Mouse (Mus musculus): Measurements from ENCODE around the gene Zc3h14. TPM values are rescaled to one million over a fixed set of nuclear protein-coding genes. Genes with fewer than 3 reads are reported as not detected.

Zc3h14 gene
- total and polyA plus RNA-seq, 3 experiments = 74.9 to 429 (median 88.5) TPM

GRCm38 (mm10) chr12:98714757-98715156 is 32.0 kb upstream of the Zc3h14 start:
- H3K9ac ChIP-seq (ENCODE audit: control insufficient read depth, low read depth, low read length, poor library complexity, severe bottlenecking) = no peak overlapping the region
- H3K27ac ChIP-seq (ENCODE audit: control insufficient read depth, low read depth, low read length) = no peak overlapping the region
- no peaks in the 10 kb centered on the region for H3K79me2 ChIP-seq (ENCODE audit: control insufficient read depth, insufficient read depth, low read length, poor library complexity)
- no peak for DNase-seq (ENCODE audit: low read depth, low spot score)
- H3K9me3 ChIP-seq (replicated peaks; ENCODE audit: insufficient read depth, low read length) = no peaks in the 10 kb centered on the region
- H3K36me3 ChIP-seq (ENCODE audit: control insufficient read depth in 1 of 2, insufficient read depth in 2 of 2, low read length in 2 of 2) = no peaks in the 10 kb centered on the region
- H3K4me1 ChIP-seq (ENCODE audit: control insufficient read depth in 1 of 2, insufficient read depth in 2 of 2, low read length in 2 of 2) = no peaks in the 10 kb centered on the region
- no peak overlapping the region for H3K4me3 ChIP-seq (ENCODE audit: control insufficient read depth in 1 of 2, insufficient read depth in 1 of 2, low read depth in 2 of 2, low read length in 2 of 2)
- no peaks in the 10 kb centered on the region for H3K27me3 ChIP-seq (ENCODE audit: control insufficient read depth in 1 of 2, insufficient read depth in 2 of 2, low read length in 2 of 2)
- no peak for TF ChIP-seq CHD2 (IDR thresholded peaks at IDR 0.05; ENCODE audit: low read length)
- no peak for TF ChIP-seq ETS1 (IDR thresholded peaks at IDR 0.05; ENCODE audit: low read depth, low read length)
- TF ChIP-seq SIN3A (IDR thresholded peaks at IDR 0.05; ENCODE audit: low read length) = no peak
- no peak for TF ChIP-seq MYB (IDR thresholded peaks at IDR 0.05; ENCODE audit: low read depth, low read length)
- no peak for TF ChIP-seq EP300 (IDR thresholded peaks at IDR 0.05; ENCODE audit: low read depth in 1 of 2, low read length in 2 of 2)
- no peak for TF ChIP-seq CHD1 (IDR thresholded peaks at IDR 0.05; ENCODE audit: low read depth, low read length)
- TF ChIP-seq POLR2AphosphoS2 (IDR thresholded peaks at IDR 0.05; ENCODE audit: low read length) = no peak
- TF ChIP-seq HCFC1 (IDR thresholded peaks at IDR 0.05; ENCODE audit: low read depth, low read length) = no peak
- no peak for TF ChIP-seq CTCF (IDR thresholded peaks at IDR 0.05 in 2 of 3, conservative IDR thresholded peaks at IDR 0.05 in 1 of 3; ENCODE audit: control insufficient read depth in 1 of 3, insufficient read depth in 1 of 3, low read depth in 2 of 3, low read length in 3 of 3, poor library complexity in 1 of 3, severe bottlenecking in 1 of 3)
- no peak for TF ChIP-seq GATA1 (IDR thresholded peaks at IDR 0.05; ENCODE audit: low read depth, low read length)

GRCm38 (mm10) chr12:98716142-98716541 is 30.6 kb upstream of the Zc3h14 start:
- Histone ChIP-seq H3K9ac (ENCODE audit: control insufficient read depth, low read depth, low read length, poor library complexity, severe bottlenecking) (no peak overlapping the region), H3K4me3 (ENCODE audit: control insufficient read depth in 1 of 2, insufficient read depth in 1 of 2, low read depth in 2 of 2, low read length in 2 of 2) (no peak overlapping the region)
- no peak for DNase-seq (ENCODE audit: low read depth, low spot score)

DNA sequence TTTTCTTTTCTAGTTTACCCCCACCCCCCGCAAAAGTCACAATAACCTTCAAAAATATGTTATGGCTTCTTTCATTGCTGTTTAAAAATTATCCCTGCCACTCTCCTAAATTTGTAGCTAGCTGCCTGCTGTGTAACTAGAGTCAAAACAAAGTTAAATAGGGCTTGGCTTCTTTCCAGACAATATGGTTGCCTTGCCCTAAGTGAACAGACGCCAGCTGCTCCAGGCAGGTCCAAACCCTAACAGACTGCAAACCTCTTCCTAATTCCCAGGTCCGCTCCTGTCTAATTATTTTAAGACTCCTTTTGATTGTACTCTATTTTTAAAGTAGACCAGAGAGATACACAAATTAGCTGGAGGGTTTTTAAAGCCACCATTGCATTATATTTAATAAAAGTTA is 26.1 kb upstream of the Zc3h14 start:
- no peaks in the 10 kb centered on the region for H3K27me3 ChIP-seq (ENCODE audit: control insufficient read depth in 1 of 2, insufficient read depth in 2 of 2, low read length in 2 of 2)
- H3K9ac ChIP-seq (ENCODE audit: control insufficient read depth, low read depth, low read length, poor library complexity, severe bottlenecking) = no peak overlapping the region
- H3K4me1 ChIP-seq (ENCODE audit: control insufficient read depth in 1 of 2, insufficient read depth in 2 of 2, low read length in 2 of 2) = no peaks in the 10 kb centered on the region
- no peak overlapping the region for H3K27ac ChIP-seq (ENCODE audit: control insufficient read depth, low read depth, low read length)
- TF ChIP-seq TAL1 (IDR thresholded peaks at IDR 0.05; ENCODE audit: low read length) = no peak
- TF ChIP-seq KAT2A (conservative IDR thresholded peaks at IDR 0.05; ENCODE audit: low read depth, low read length) = no peak
- TF ChIP-seq HCFC1 (IDR thresholded peaks at IDR 0.05; ENCODE audit: low read depth, low read length) = no peak
- no peak for TF ChIP-seq POLR2AphosphoS2 (IDR thresholded peaks at IDR 0.05; ENCODE audit: low read length)
- no peak for TF ChIP-seq MXI1 (IDR thresholded peaks at IDR 0.05; ENCODE audit: low read depth, low read length)
- TF ChIP-seq POLR2A (IDR thresholded peaks at IDR 0.05; ENCODE audit: control insufficient read depth in 1 of 2, insufficient read depth in 1 of 2, low read depth in 1 of 2, low read length in 2 of 2, poor library complexity in 1 of 2) = no peak
- TF ChIP-seq CTCF (IDR thresholded peaks at IDR 0.05 in 2 of 3, conservative IDR thresholded peaks at IDR 0.05 in 1 of 3; ENCODE audit: control insufficient read depth in 1 of 3, insufficient read depth in 1 of 3, low read depth in 2 of 3, low read length in 3 of 3, poor library complexity in 1 of 3, severe bottlenecking in 1 of 3) = no peak
- TF ChIP-seq ZKSCAN1 (IDR thresholded peaks at IDR 0.05; ENCODE audit: low read depth, low read length) = no peak
- TF ChIP-seq USF2 (IDR thresholded peaks at IDR 0.05; ENCODE audit: borderline replicate concordance in 1 of 2, insufficient read depth in 1 of 2, low read depth in 1 of 2, low read length in 2 of 2) = no peak
- no peak for TF ChIP-seq GABPA (IDR thresholded peaks at IDR 0.05; ENCODE audit: low read depth, low read length)
- no peak for TF ChIP-seq GATA1 (IDR thresholded peaks at IDR 0.05; ENCODE audit: low read depth, low read length)
- TF ChIP-seq ETS1 (IDR thresholded peaks at IDR 0.05; ENCODE audit: low read depth, low read length) = no peak
- TF ChIP-seq MAZ (IDR thresholded peaks at IDR 0.05; ENCODE audit: low read depth, low read length) = no peak
- TF ChIP-seq CHD1 (IDR thresholded peaks at IDR 0.05; ENCODE audit: low read depth, low read length) = no peak
- TF ChIP-seq MAX (IDR thresholded peaks at IDR 0.05; ENCODE audit: low read length) = no peak
- H3K4me3 ChIP-seq (ENCODE audit: control insufficient read depth in 1 of 2, insufficient read depth in 1 of 2, low read depth in 2 of 2, low read length in 2 of 2) = no peak overlapping the region
- no peaks in the 10 kb centered on the region for H3K9me3 ChIP-seq (replicated peaks; ENCODE audit: insufficient read depth, low read length)
- no peak for DNase-seq (ENCODE audit: low read depth, low spot score)
- no peaks in the 10 kb centered on the region for H3K36me3 ChIP-seq (ENCODE audit: control insufficient read depth in 1 of 2, insufficient read depth in 2 of 2, low read length in 2 of 2)
- H3K79me2 ChIP-seq (ENCODE audit: control insufficient read depth, insufficient read depth, low read length, poor library complexity) = no peaks in the 10 kb centered on the region

More at GRCm38 (mm10) chr12:98716142-98716541, 30.6 kb upstream of the Zc3h14 start:
- Histone ChIP-seq H3K27me3 (ENCODE audit: control insufficient read depth in 1 of 2, insufficient read depth in 2 of 2, low read length in 2 of 2) (no peaks in the 10 kb centered on the region), H3K9me3 (replicated peaks; ENCODE audit: insufficient read depth, low read length) (no peaks in the 10 kb centered on the region), H3K79me2 (ENCODE audit: control insufficient read depth, insufficient read depth, low read length, poor library complexity) (no peaks in the 10 kb centered on the region), H3K36me3 (ENCODE audit: control insufficient read depth in 1 of 2, insufficient read depth in 2 of 2, low read length in 2 of 2) (no peaks in the 10 kb centered on the region), H3K4me1 (ENCODE audit: control insufficient read depth in 1 of 2, insufficient read depth in 2 of 2, low read length in 2 of 2) (no peaks in the 10 kb centered on the region), H3K27ac (ENCODE audit: control insufficient read depth, low read depth, low read length) (no peak overlapping the region)
- TF ChIP-seq NELFE (IDR thresholded peaks at IDR 0.05; ENCODE audit: low read depth, low read length) (no peak), TAL1 (IDR thresholded peaks at IDR 0.05; ENCODE audit: low read length) (no peak), RAD21 (IDR thresholded peaks at IDR 0.05; ENCODE audit: low read depth, low read length) (no peak), GABPA (IDR thresholded peaks at IDR 0.05; ENCODE audit: low read depth, low read length) (no peak), USF2 (IDR thresholded peaks at IDR 0.05; ENCODE audit: borderline replicate concordance in 1 of 2, insufficient read depth in 1 of 2, low read depth in 1 of 2, low read length in 2 of 2) (no peak), GATA1 (IDR thresholded peaks at IDR 0.05; ENCODE audit: low read depth, low read length) (no peak), NRF1 (IDR thresholded peaks at IDR 0.05; ENCODE audit: insufficient read depth, low read depth, low read length, poor library complexity, severe bottlenecking) (no peak), KAT2A (conservative IDR thresholded peaks at IDR 0.05; ENCODE audit: low read depth, low read length) (no peak), MEF2A (IDR thresholded peaks at IDR 0.05; ENCODE audit: extremely low read depth, insufficient replicate concordance, low read depth, low read length, poor library complexity, severe bottlenecking) (no peak)
